Mouse (Mus musculus) layer of hippocampus, adult 9-10 months (tissue): ENCODE results near the gene Tm9sf4.

ENCODE experiments used
- DNase-seq: peaks from one replicate; pipeline ENCODE4 v3.0.0; 2022; ENCODE audit warnings: low spot score

The Tm9sf4 gene

GRCm38 (mm10) chr2:153215421-153215820 is 54.3 kb downstream of the Tm9sf4 start:
- DNase-seq = no peak

- DNase-seq = no peak
These were observed 56.8 kb downstream of the Tm9sf4 start for GRCm38 (mm10) chr2:153217826-153218340.

GRCm38 (mm10) chr2:153218516-153218915 is 57.4 kb downstream of the Tm9sf4 start:
- DNase-seq = no peak

GRCm38 (mm10) chr2:153221620-153222019 is 60.5 kb downstream of the Tm9sf4 start:
- DNase-seq = no peak

GRCm38 (mm10) chr2:153222130-153222529 is 61.0 kb downstream of the Tm9sf4 start:
- DNase-seq = no peak

GRCm38 (mm10) chr2:153222566-153222965 is 61.5 kb downstream of the Tm9sf4 start:
- DNase-seq = no peak

GRCm38 (mm10) chr2:153224946-153225594 is 64.0 kb downstream of the Tm9sf4 start, which contains the start of gene Tspyl3:
Gene Tspyl3, minus strand, starts transcription at chr2:153225441.
- no peak for DNase-seq

- no peak for DNase-seq
These were observed 64.5 kb downstream of the Tm9sf4 start for GRCm38 (mm10) chr2:153225595-153225953.

GRCm38 (mm10) chr2:153227959-153228358 is 66.9 kb downstream of the Tm9sf4 start:
- DNase-seq = no peak

- DNase-seq = no peak
These were observed 67.4 kb downstream of the Tm9sf4 start for GRCm38 (mm10) chr2:153228523-153228922.

GRCm38 (mm10) chr2:153237193-153237592 is 76.1 kb downstream of the Tm9sf4 start:
- DNase-seq = no peak

GRCm38 (mm10) chr2:153237891-153238290 is 76.8 kb downstream of the Tm9sf4 start:
- no peak for DNase-seq

GRCm38 (mm10) chr2:153238406-153238805 is 77.3 kb downstream of the Tm9sf4 start:
- no peak for DNase-seq

GRCm38 (mm10) chr2:153239021-153239859 is 78.1 kb downstream of the Tm9sf4 start:
- DNase-seq = no peak

- no peak for DNase-seq
These were observed 78.9 kb downstream of the Tm9sf4 start for GRCm38 (mm10) chr2:153239860-153240480.

- no peak for DNase-seq
These were observed 79.7 kb downstream of the Tm9sf4 start for GRCm38 (mm10) chr2:153240701-153241235.

GRCm38 (mm10) chr2:153241250-153242014 is 80.3 kb downstream of the Tm9sf4 start, which contains the start of the genes Plagl2 and Pofut1:
Gene Plagl2, minus strand, starts transcription at chr2:153241426.
Gene Pofut1, plus strand, starts transcription at chr2:153241533.
- peak; percentile 48 for DNase-seq

- no peak for DNase-seq
These were observed 81.1 kb downstream of the Tm9sf4 start for GRCm38 (mm10) chr2:153242156-153242555.

GRCm38 (mm10) chr2:153249751-153250150 is 88.6 kb downstream of the Tm9sf4 start:
- no peak for DNase-seq

- no peak for DNase-seq
These were observed 95.5 kb downstream of the Tm9sf4 start for GRCm38 (mm10) chr2:153256604-153257003.
